Mouse (Mus musculus): ENCODE results near the gene Ccdc141.

GRCm38 (mm10) chr2:77169218-77169617 lies 1.2 kb downstream of the Ccdc141 start:
- TF ChIP-seq POLR2A (IDR thresholded peaks at IDR 0.05; ENCODE audit: insufficient read length, low read depth) (no peak), USF1 (IDR thresholded peaks at IDR 0.05; ENCODE audit: low read depth) (no peak), TCF3 (IDR thresholded peaks at IDR 0.05; ENCODE audit: insufficient read length, low read depth) (no peak), POLR2AphosphoS2 (IDR thresholded peaks at IDR 0.05; ENCODE audit: insufficient read length, low read depth) (no peak)

Measured in myocyte (in vitro differentiated cells).